Mouse (Mus musculus): ENCODE measurements around the gene Cfdp1. TPM values are rescaled to one million over a fixed set of nuclear protein-coding genes. Genes with fewer than 3 reads are reported as not detected.
A peak's percentile ranks its signal among the peaks of the same experiment; 100 is the strongest.

Gene Cfdp1
- polyA plus RNA-seq, 1 experiment from 2014 or later = 123 TPM

GRCm38 (mm10) chr8:111786116-111786515 lies 68.0 kb downstream of the Cfdp1 start:
- Histone ChIP-seq H3K4me2 (ENCODE audit: low read depth, low read length) (no peak overlapping the region), H3K36me3 (ENCODE audit: control insufficient read depth, insufficient read depth) (no peaks in the 10 kb centered on the region), H3K27ac (ENCODE audit: low read length) (peak overlapping the region; percentile 29), H3K4me3 (ENCODE audit: low read length) (no peak overlapping the region), H3K9ac (ENCODE audit: low read length) (no peak overlapping the region), H3K27me3 (ENCODE audit: control insufficient read depth, insufficient read depth, low read length) (no peaks in the 10 kb centered on the region), H3K4me1 (ENCODE audit: control insufficient read depth, insufficient read depth, low read length) (peaks cover 33% of the 10 kb centered on the region), H3K9me3 (replicated peaks; ENCODE audit: control insufficient read depth, low read length) (no peaks in the 10 kb centered on the region)
- ATAC-seq (replicated peaks; ENCODE audit: extremely low read depth, insufficient read depth, low FRiP score) = no peak
- 88% methylated on average over 2 of the region's 2 CpGs for WGBS

- WGBS = 69% methylated on average over 9 of the region's 9 CpGs
- Histone ChIP-seq H3K9me3 (replicated peaks; ENCODE audit: control insufficient read depth, low read length) (no peaks in the 10 kb centered on the region), H3K4me1 (ENCODE audit: control insufficient read depth, insufficient read depth, low read length) (peaks cover 43% of the 10 kb centered on the region), H3K9ac (ENCODE audit: low read length) (no peak overlapping the region), H3K27ac (ENCODE audit: low read length) (no peak overlapping the region), H3K4me3 (ENCODE audit: low read length) (no peak overlapping the region), H3K36me3 (ENCODE audit: control insufficient read depth, insufficient read depth) (0 out of 2 replicates have a peak, but pooled peaks cover 3% of the 10 kb centered on the region), H3K4me2 (ENCODE audit: low read depth, low read length) (no peak overlapping the region), H3K27me3 (ENCODE audit: control insufficient read depth, insufficient read depth, low read length) (no peaks in the 10 kb centered on the region)
- ATAC-seq (replicated peaks; ENCODE audit: extremely low read depth, insufficient read depth, low FRiP score) = no peak
Observed at GRCm38 (mm10) chr8:111782671-111783394, 71.3 kb downstream of the Cfdp1 start.

GRCm38 (mm10) chr8:111782161-111782560 lies 71.9 kb downstream of the Cfdp1 start:
- 75% methylated on average over 2 of the region's 2 CpGs for WGBS
- Histone ChIP-seq H3K27ac (ENCODE audit: low read length) (no peak overlapping the region), H3K27me3 (ENCODE audit: control insufficient read depth, insufficient read depth, low read length) (no peaks in the 10 kb centered on the region), H3K4me1 (ENCODE audit: control insufficient read depth, insufficient read depth, low read length) (peaks cover 36% of the 10 kb centered on the region), H3K4me3 (ENCODE audit: low read length) (no peak overlapping the region), H3K36me3 (ENCODE audit: control insufficient read depth, insufficient read depth) (0 out of 2 replicates have a peak, but pooled peaks cover 3% of the 10 kb centered on the region), H3K4me2 (ENCODE audit: low read depth, low read length) (no peak overlapping the region), H3K9me3 (replicated peaks; ENCODE audit: control insufficient read depth, low read length) (no peaks in the 10 kb centered on the region), H3K9ac (ENCODE audit: low read length) (no peak overlapping the region)
- ATAC-seq (replicated peaks; ENCODE audit: extremely low read depth, insufficient read depth, low FRiP score) = no peak

GRCm38 (mm10) chr8:111780697-111781424 lies 73.2 kb downstream of the Cfdp1 start:
- no peak overlapping the region for H3K4me2 ChIP-seq (ENCODE audit: low read depth, low read length)
- 0 out of 2 replicates have a peak, but pooled peaks cover 3% of the 10 kb centered on the region for H3K36me3 ChIP-seq (ENCODE audit: control insufficient read depth, insufficient read depth)
- no peaks in the 10 kb centered on the region for H3K27me3 ChIP-seq (ENCODE audit: control insufficient read depth, insufficient read depth, low read length)
- no peak overlapping the region for H3K4me3 ChIP-seq (ENCODE audit: low read length)
- no peak for ATAC-seq (replicated peaks; ENCODE audit: extremely low read depth, insufficient read depth, low FRiP score)
- H3K9me3 ChIP-seq (replicated peaks; ENCODE audit: control insufficient read depth, low read length) = no peaks in the 10 kb centered on the region
- peaks cover 25% of the 10 kb centered on the region for H3K4me1 ChIP-seq (ENCODE audit: control insufficient read depth, insufficient read depth, low read length)
- no peak overlapping the region for H3K27ac ChIP-seq (ENCODE audit: low read length)
- no peak overlapping the region for H3K9ac ChIP-seq (ENCODE audit: low read length)
- 88% methylated on average over 10 of the region's 10 CpGs for WGBS

- WGBS = 70% methylated on average over 7 of the region's 7 CpGs
- H3K36me3 ChIP-seq (ENCODE audit: control insufficient read depth, insufficient read depth) = peaks cover 5% of the 10 kb centered on the region; the same call in 1 of the 2 replicates
- no peak overlapping the region for H3K4me2 ChIP-seq (ENCODE audit: low read depth, low read length)
- no peak overlapping the region for H3K27ac ChIP-seq (ENCODE audit: low read length)
- peaks cover 19% of the 10 kb centered on the region for H3K4me1 ChIP-seq (ENCODE audit: control insufficient read depth, insufficient read depth, low read length)
- no peaks in the 10 kb centered on the region for H3K9me3 ChIP-seq (replicated peaks; ENCODE audit: control insufficient read depth, low read length)
- no peak for ATAC-seq (replicated peaks; ENCODE audit: extremely low read depth, insufficient read depth, low FRiP score)
- H3K4me3 ChIP-seq (ENCODE audit: low read length) = no peak overlapping the region
- H3K9ac ChIP-seq (ENCODE audit: low read length) = no peak overlapping the region
- H3K27me3 ChIP-seq (ENCODE audit: control insufficient read depth, insufficient read depth, low read length) = no peaks in the 10 kb centered on the region
Observed at GRCm38 (mm10) chr8:111779690-111780089, 74.4 kb downstream of the Cfdp1 start.

GRCm38 (mm10) chr8:111778801-111779200 lies 75.3 kb downstream of the Cfdp1 start:
- 0 out of 2 replicates have a peak, but pooled peaks have one; percentile 45 for ATAC-seq (replicated peaks; ENCODE audit: extremely low read depth, insufficient read depth, low FRiP score)
- Histone ChIP-seq H3K4me1 (ENCODE audit: control insufficient read depth, insufficient read depth, low read length) (peaks cover 25% of the 10 kb centered on the region), H3K27ac (ENCODE audit: low read length) (no peak overlapping the region)

GRCm38 (mm10) chr8:111776492-111776891 lies 77.6 kb downstream of the Cfdp1 start:
- no peak for ATAC-seq (replicated peaks; ENCODE audit: extremely low read depth, insufficient read depth, low FRiP score)
- no peak overlapping the region for H3K4me2 ChIP-seq (ENCODE audit: low read depth, low read length)
- H3K27ac ChIP-seq (ENCODE audit: low read length) = no peak overlapping the region
- no peaks in the 10 kb centered on the region for H3K9me3 ChIP-seq (replicated peaks; ENCODE audit: control insufficient read depth, low read length)
- no peak overlapping the region for H3K9ac ChIP-seq (ENCODE audit: low read length)
- H3K36me3 ChIP-seq (ENCODE audit: control insufficient read depth, insufficient read depth) = peaks cover 7% of the 10 kb centered on the region; the same call in 1 of the 2 replicates
- H3K4me3 ChIP-seq (ENCODE audit: low read length) = no peak overlapping the region
- 91% methylated on average over 4 of the region's 4 CpGs for WGBS
- no peaks in the 10 kb centered on the region for H3K27me3 ChIP-seq (ENCODE audit: control insufficient read depth, insufficient read depth, low read length)
- H3K4me1 ChIP-seq (ENCODE audit: control insufficient read depth, insufficient read depth, low read length) = peaks cover 33% of the 10 kb centered on the region

More at GRCm38 (mm10) chr8:111778801-111779200, 75.3 kb downstream of the Cfdp1 start:
- 30% methylated on average over 7 of the region's 7 CpGs for WGBS
- H3K4me2 ChIP-seq (ENCODE audit: low read depth, low read length) = no peak overlapping the region
- H3K36me3 ChIP-seq (ENCODE audit: control insufficient read depth, insufficient read depth) = peaks cover 7% of the 10 kb centered on the region; the same call in 1 of the 2 replicates
- H3K9ac ChIP-seq (ENCODE audit: low read length) = no peak overlapping the region
- no peak overlapping the region for H3K4me3 ChIP-seq (ENCODE audit: low read length)
- no peaks in the 10 kb centered on the region for H3K9me3 ChIP-seq (replicated peaks; ENCODE audit: control insufficient read depth, low read length)
- H3K27me3 ChIP-seq (ENCODE audit: control insufficient read depth, insufficient read depth, low read length) = no peaks in the 10 kb centered on the region

- Histone ChIP-seq H3K4me2 (ENCODE audit: low read depth, low read length) (no peak overlapping the region), H3K36me3 (ENCODE audit: control insufficient read depth, insufficient read depth) (peaks cover 7% of the 10 kb centered on the region; the same call in 1 of the 2 replicates)
- no peak for ATAC-seq (replicated peaks; ENCODE audit: extremely low read depth, insufficient read depth, low FRiP score)
Observed at GRCm38 (mm10) chr8:111775766-111776165, 78.3 kb downstream of the Cfdp1 start.

GRCm38 (mm10) chr8:111773476-111773875 lies 80.6 kb downstream of the Cfdp1 start:
- 74% methylated on average over 5 of the region's 5 CpGs for WGBS
- H3K27ac ChIP-seq (ENCODE audit: low read length) = no peak overlapping the region
- H3K9ac ChIP-seq (ENCODE audit: low read length) = no peak overlapping the region
- H3K4me1 ChIP-seq (ENCODE audit: control insufficient read depth, insufficient read depth, low read length) = peaks cover 32% of the 10 kb centered on the region
- no peak overlapping the region for H3K4me3 ChIP-seq (ENCODE audit: low read length)
- no peaks in the 10 kb centered on the region for H3K9me3 ChIP-seq (replicated peaks; ENCODE audit: control insufficient read depth, low read length)
- ATAC-seq (replicated peaks; ENCODE audit: extremely low read depth, insufficient read depth, low FRiP score) = no peak
- H3K4me2 ChIP-seq (ENCODE audit: low read depth, low read length) = no peak overlapping the region
- no peaks in the 10 kb centered on the region for H3K27me3 ChIP-seq (ENCODE audit: control insufficient read depth, insufficient read depth, low read length)
- peaks cover 10% of the 10 kb centered on the region for H3K36me3 ChIP-seq (ENCODE audit: control insufficient read depth, insufficient read depth)

More at GRCm38 (mm10) chr8:111775766-111776165, 78.3 kb downstream of the Cfdp1 start:
- no peaks in the 10 kb centered on the region for H3K9me3 ChIP-seq (replicated peaks; ENCODE audit: control insufficient read depth, low read length)
- WGBS = 91% methylated on average over 6 of the region's 6 CpGs
- no peaks in the 10 kb centered on the region for H3K27me3 ChIP-seq (ENCODE audit: control insufficient read depth, insufficient read depth, low read length)
- H3K9ac ChIP-seq (ENCODE audit: low read length) = no peak overlapping the region
- H3K4me3 ChIP-seq (ENCODE audit: low read length) = no peak overlapping the region
- H3K4me1 ChIP-seq (ENCODE audit: control insufficient read depth, insufficient read depth, low read length) = peaks cover 37% of the 10 kb centered on the region
- no peak overlapping the region for H3K27ac ChIP-seq (ENCODE audit: low read length)
